9 mouse cellular contexts compared by ENCODE assay signal in the genomic region with DNA sequence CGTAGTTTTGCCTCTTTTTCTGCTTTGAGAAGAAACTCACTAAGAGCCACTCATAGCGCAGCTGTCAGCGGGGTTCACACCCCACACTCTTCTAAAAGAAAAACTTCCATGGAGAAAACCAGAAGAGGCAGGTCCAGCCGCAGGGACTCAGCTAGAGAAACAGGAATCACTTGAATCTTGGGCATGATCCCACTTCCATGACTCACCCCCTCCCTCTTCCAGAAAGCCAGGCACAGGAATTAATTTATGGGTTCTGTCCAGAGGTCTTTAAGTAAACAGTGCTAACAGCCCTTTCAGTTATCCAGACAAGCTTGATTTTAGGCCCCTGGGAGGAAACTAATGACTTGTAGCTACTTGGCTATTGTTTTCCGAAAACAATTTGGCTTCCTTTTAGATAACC.
DNase-seq lines count a peak whose midpoint lies in the region; ATAC-seq lines count a peak whose summit lies in the region.
"Had no signal": no experiment of that assay in that cellular context is flagged by ENCODE, and none has a peak within 500 bp of the region (broad histone marks: within the 10 kb centered on the region; RNA-seq: fewer than 3 reads in every experiment).

No protein-coding gene starts in this region.

- no peak overlapping the region for H3K27ac ChIP-seq in kidney, embryonic 16.5 days (ENCODE audit: low read length)
- H3K27ac ChIP-seq in intestine, embryonic 16.5 days (ENCODE audit: low read length), result no peak overlapping the region; the same call in 1 of the 2 replicates
- H3K27ac ChIP-seq in stomach, embryonic 14.5 days (ENCODE audit: low read length), result no peak overlapping the region
- no peak overlapping the region for H3K27ac ChIP-seq in forebrain, embryonic 13.5 days
- H3K27ac ChIP-seq: neural tube, embryonic 12.5 days had no signal

- H3K36me3 ChIP-seq in kidney, embryonic 16.5 days (ENCODE audit: insufficient read depth, low read length), result no peaks in the 10 kb centered on the region
- no peaks in the 10 kb centered on the region for H3K36me3 ChIP-seq in intestine, embryonic 16.5 days (ENCODE audit: control insufficient read depth, insufficient read depth, low read length)
- no peaks in the 10 kb centered on the region for H3K36me3 ChIP-seq in stomach, embryonic 14.5 days (ENCODE audit: control insufficient read depth, insufficient read depth, low read length)
- H3K36me3 ChIP-seq in forebrain, embryonic 13.5 days (ENCODE audit: poor library complexity, severe bottlenecking), result no peaks in the 10 kb centered on the region
- H3K36me3 ChIP-seq: neural tube, embryonic 12.5 days had no signal

- H3K4me3 ChIP-seq in kidney, embryonic 16.5 days (ENCODE audit: low read length), result no peak overlapping the region
- no peak overlapping the region for H3K4me3 ChIP-seq in intestine, embryonic 16.5 days (ENCODE audit: low read length)
- no peak overlapping the region for H3K4me3 ChIP-seq in stomach, embryonic 14.5 days (ENCODE audit: low read depth, low read length)
- H3K4me3 ChIP-seq in forebrain, embryonic 13.5 days, result no peak overlapping the region
- H3K4me3 ChIP-seq: neural tube, embryonic 12.5 days had no signal

- no peaks in the 10 kb centered on the region for H3K9me3 ChIP-seq in kidney, embryonic 16.5 days (ENCODE audit: low read length)
- no peaks in the 10 kb centered on the region for H3K9me3 ChIP-seq in intestine, embryonic 16.5 days (ENCODE audit: control insufficient read depth, low read length)
- H3K9me3 ChIP-seq in stomach, embryonic 14.5 days (ENCODE audit: control insufficient read depth, low read depth, low read length), result no peaks in the 10 kb centered on the region
- no peaks in the 10 kb centered on the region for H3K9me3 ChIP-seq in forebrain, embryonic 13.5 days (replicated peaks)
- H3K9me3 ChIP-seq: neural tube, embryonic 12.5 days had no signal

- no peak for DNase-seq in kidney, postnatal 25 days
- DNase-seq in brain, adult 2 months (ENCODE audit: low read depth, low spot score), result peak; percentile 18
- no peak for DNase-seq in right cerebral cortex, postnatal 36 days (ENCODE audit: low spot score in 2 of 2)
- DNase-seq in left cerebral cortex, adult 18-20 months (ENCODE audit: low spot score in 2 of 2), result no peak

- peak; percentile 61; the same call in 1 of the 2 replicates for ATAC-seq in kidney, embryonic 16.5 days (ENCODE audit: low FRiP score, low TSS enrichment)
- ATAC-seq in intestine, embryonic 16.5 days, result peak; percentile 67; the same call in 1 of the 2 replicates
- ATAC-seq in stomach, embryonic 14.5 days (ENCODE audit: insufficient number of reproducible peaks, insufficient read depth, low FRiP score, low read depth), result peak; percentile 65; the same call in 1 of the 2 replicates
- ATAC-seq in forebrain, embryonic 13.5 days, result no peak

- H3K4me1 ChIP-seq in kidney, embryonic 16.5 days (ENCODE audit: insufficient read depth, low read length), result no peaks in the 10 kb centered on the region
- H3K4me1 ChIP-seq in intestine, embryonic 16.5 days (ENCODE audit: control insufficient read depth, insufficient read depth, low read length), result peaks cover 3% of the 10 kb centered on the region
- peaks cover 8% of the 10 kb centered on the region; the same call in 1 of the 2 replicates for H3K4me1 ChIP-seq in stomach, embryonic 14.5 days (ENCODE audit: control insufficient read depth, insufficient read depth, low read length)
- 0 out of 2 replicates have a peak, but pooled peaks cover 3% of the 10 kb centered on the region for H3K4me1 ChIP-seq in forebrain, embryonic 13.5 days
- H3K4me1 ChIP-seq: neural tube, embryonic 12.5 days had no signal

- 36% methylated on average over 5 of the region's 5 CpGs for WGBS in kidney, embryonic 16.5 days
- WGBS in intestine, embryonic 16.5 days, result 32% methylated on average over 5 of the region's 5 CpGs
- WGBS in stomach, embryonic 14.5 days, result 29% methylated on average over 5 of the region's 5 CpGs
- WGBS in forebrain, embryonic 13.5 days, result 61% methylated on average over 5 of the region's 5 CpGs

- no peak overlapping the region for H3K4me2 ChIP-seq in kidney, embryonic 16.5 days (replicated peaks; ENCODE audit: low read depth, low read length)
- no peak overlapping the region for H3K4me2 ChIP-seq in intestine, embryonic 16.5 days (ENCODE audit: low read depth, low read length)
- H3K4me2 ChIP-seq in stomach, embryonic 14.5 days (replicated peaks; ENCODE audit: low read depth, low read length), result no peak overlapping the region
- no peak overlapping the region for H3K4me2 ChIP-seq in forebrain, embryonic 13.5 days
- H3K4me2 ChIP-seq: neural tube, embryonic 12.5 days had no signal

- H3K27me3 ChIP-seq in kidney, embryonic 16.5 days (ENCODE audit: insufficient read depth, low read length), result 0 out of 2 replicates have a peak, but pooled peaks cover 5% of the 10 kb centered on the region
- H3K27me3 ChIP-seq in intestine, embryonic 16.5 days (replicated peaks; ENCODE audit: control insufficient read depth, insufficient read depth, low read length), result 0 out of 2 replicates have a peak, but pooled peaks cover under 1% of the 10 kb centered on the region
- no peaks in the 10 kb centered on the region for H3K27me3 ChIP-seq in stomach, embryonic 14.5 days (ENCODE audit: control insufficient read depth, insufficient read depth, low read length)
- H3K27me3 ChIP-seq in forebrain, embryonic 13.5 days, result no peaks in the 10 kb centered on the region
- H3K27me3 ChIP-seq: neural tube, embryonic 12.5 days had no signal

- H3K9ac ChIP-seq in kidney, embryonic 16.5 days (replicated peaks; ENCODE audit: low read length), result no peak overlapping the region
- no peak overlapping the region for H3K9ac ChIP-seq in intestine, embryonic 16.5 days (ENCODE audit: low read depth, low read length)
- no peak overlapping the region for H3K9ac ChIP-seq in stomach, embryonic 14.5 days (replicated peaks; ENCODE audit: low read depth, low read length)
- no peak overlapping the region for H3K9ac ChIP-seq in forebrain, embryonic 13.5 days
- H3K9ac ChIP-seq: neural tube, embryonic 12.5 days had no signal
